Mouse (Mus musculus): Measurements from ENCODE around the gene Zic1.

Zic1 gene

GRCm38 (mm10) chr9:91353551-91354433 lies 11.8 kb downstream of the Zic1 start:
- DNase-seq (ENCODE audit: low spot score) = no peak

GRCm38 (mm10) chr9:91352786-91353185 lies 12.8 kb downstream of the Zic1 start:
- DNase-seq (ENCODE audit: low spot score) = no peak

- no peak for DNase-seq (ENCODE audit: low spot score)
These were observed 13.6 kb downstream of the Zic1 start for GRCm38 (mm10) chr9:91351961-91352411.

- DNase-seq (ENCODE audit: low spot score) = no peak
These were observed 14.2 kb downstream of the Zic1 start for GRCm38 (mm10) chr9:91351361-91351760.

GRCm38 (mm10) chr9:91350861-91351291 lies 14.7 kb downstream of the Zic1 start:
- DNase-seq (ENCODE audit: low spot score) = no peak

- DNase-seq (ENCODE audit: low spot score) = no peak
These were observed 15.3 kb downstream of the Zic1 start for GRCm38 (mm10) chr9:91350211-91350791.

- DNase-seq (ENCODE audit: low spot score) = no peak
These were observed 16.9 kb downstream of the Zic1 start for GRCm38 (mm10) chr9:91348746-91349145.

- DNase-seq (ENCODE audit: low spot score) = no peak
These were observed 18.0 kb downstream of the Zic1 start for GRCm38 (mm10) chr9:91347591-91347990.

Data from ovary, postnatal 36 days (tissue).